Mouse (Mus musculus) liver, adult 2 months (tissue): Measurements from ENCODE around the gene Sun1. TPM values are rescaled to one million over a fixed set of nuclear protein-coding genes. Genes with fewer than 3 reads are reported as not detected.

Experiments
- DNase-seq: peaks from one replicate; pipeline ENCODE4 v3.0.0-alpha.2; 2011; ENCODE audit warnings: low read depth, low spot score; ENCODE audit errors: extremely low read depth
- H3K27ac ChIP-seq: fragments of 200-500 bp; replicated peaks from 2 replicates; pipeline ENCODE4 v1.5.1; 2012; ENCODE audit warnings: low read depth, mild to moderate bottlenecking, control low read depth, inconsistent platforms, low read length; ENCODE audit not compliant: insufficient read depth
- H3K27me3 ChIP-seq: fragments of 200-500 bp; 2 replicates; pipeline ENCODE4 v1.6.1; 2012; ENCODE audit warnings: mild to moderate bottlenecking, moderate library complexity, low read length, inconsistent platforms; ENCODE audit not compliant: control insufficient read depth, insufficient read depth
- H3K36me3 ChIP-seq: fragments of 200-500 bp; 2 replicates; pipeline ENCODE4 v1.6.1; 2012; ENCODE audit warnings: low read length, inconsistent platforms; ENCODE audit not compliant: control insufficient read depth, insufficient read depth
- H3K4me1 ChIP-seq: fragments of 200-500 bp; 2 replicates; pipeline ENCODE4 v1.6.1; 2011; ENCODE audit warnings: low read length; ENCODE audit not compliant: control insufficient read depth, insufficient read depth
- H3K4me3 ChIP-seq: fragments of 200-500 bp; 2 replicates; pipeline ENCODE4 v1.5.1; 2011; ENCODE audit warnings: low read depth, mild to moderate bottlenecking, control low read depth, low read length, moderate library complexity; ENCODE audit not compliant: insufficient read depth
- H3K79me2 ChIP-seq: fragments of 200-500 bp; 2 replicates; pipeline ENCODE4 v1.6.1; 2012; ENCODE audit warnings: inconsistent platforms, mild to moderate bottlenecking, low read length, moderate library complexity; ENCODE audit not compliant: control insufficient read depth, insufficient read depth
- H3K9ac ChIP-seq: fragments of 200-500 bp; 2 replicates; pipeline ENCODE4 v1.6.1; 2012; ENCODE audit warnings: low read depth, mild to moderate bottlenecking, control low read depth, inconsistent platforms, low read length
- CTCF ChIP-seq: fragments of 200-500 bp; IDR thresholded peaks from 2 replicates; pipeline ENCODE4 v1.5.1; 2011; ENCODE audit warnings: low read depth, low read length, control low read depth
- POLR2A ChIP-seq: fragments of 200-500 bp; IDR thresholded peaks from 2 replicates; pipeline ENCODE4 v1.6.1; 2011; ENCODE audit warnings: low read length, control low read depth; ENCODE audit not compliant: insufficient read depth; ENCODE audit errors: extremely low read depth
- WGBS: fragments of 180-500 bp; shearing (Covaris S2); methylation state at CpG from one replicate; pipeline ENCODE4 v1.1.7; 2018; 5-methylcytosine and 5-hydroxymethylcytosine counted together
- polyA plus RNA-seq: library from polyadenylated mRNA; depleted of rRNA; stranded (reverse); fragments of >200 nt; gene quantifications from 2 replicates; pipeline ENCODE4 v1.2.3, GENCODE M21; 2012
- total RNA-seq: library from RNA; depleted of rRNA; stranded (reverse); fragments of >200 nt; gene quantifications from 2 replicates; pipeline ENCODE4 v1.2.3, GENCODE M21; 2014

Sun1 gene
- total and polyA plus RNA-seq, 2 experiments = 8.8 to 15.6 TPM

DNA sequence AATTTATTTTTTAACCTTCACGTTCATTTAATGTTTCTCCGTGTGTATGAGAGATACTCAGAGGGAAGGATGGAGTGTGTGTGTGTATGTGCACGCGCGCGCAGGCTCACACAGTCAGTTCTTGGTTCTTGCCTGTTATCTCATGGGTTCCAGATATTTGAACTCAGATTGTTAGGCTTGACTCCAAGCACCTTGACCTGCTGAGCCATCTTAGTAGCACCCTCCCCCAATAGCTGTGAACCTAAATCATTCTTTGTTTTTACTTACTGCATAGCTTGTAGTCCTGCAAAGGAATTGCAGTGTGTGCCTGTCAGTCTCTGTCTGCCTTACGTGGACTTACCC is 9.2 kb downstream of the Sun1 start:
- Histone ChIP-seq H3K4me1 (no peaks in the 10 kb centered on the region), H3K27me3 (no peaks in the 10 kb centered on the region), H3K79me2 (peaks cover 26% of the 10 kb centered on the region; the same call in 1 of the 2 replicates), H3K36me3 (no peaks in the 10 kb centered on the region; the same call in 1 of the 2 replicates), H3K27ac (no peak overlapping the region), H3K4me3 (no peak overlapping the region), H3K9ac (no peak overlapping the region)
- no peak for DNase-seq
- TF ChIP-seq POLR2A (no peak), CTCF (no peak)
- WGBS = 95% methylated on average over 7 of the region's 7 CpGs

- Histone ChIP-seq H3K36me3 (peaks cover 6% of the 10 kb centered on the region), H3K79me2 (peaks cover 19% of the 10 kb centered on the region), H3K27me3 (no peaks in the 10 kb centered on the region), H3K4me1 (no peaks in the 10 kb centered on the region), H3K9ac (no peak overlapping the region), H3K4me3 (no peak overlapping the region), H3K27ac (no peak overlapping the region)
- no peak for DNase-seq
- 94% methylated on average over 11 of the region's 11 CpGs for WGBS
- no peak for TF ChIP-seq POLR2A
- TF ChIP-seq CTCF = no peak
Observed at GRCm38 (mm10) chr5:139211737-139212385, 11.4 kb downstream of the Sun1 start.

DNA sequence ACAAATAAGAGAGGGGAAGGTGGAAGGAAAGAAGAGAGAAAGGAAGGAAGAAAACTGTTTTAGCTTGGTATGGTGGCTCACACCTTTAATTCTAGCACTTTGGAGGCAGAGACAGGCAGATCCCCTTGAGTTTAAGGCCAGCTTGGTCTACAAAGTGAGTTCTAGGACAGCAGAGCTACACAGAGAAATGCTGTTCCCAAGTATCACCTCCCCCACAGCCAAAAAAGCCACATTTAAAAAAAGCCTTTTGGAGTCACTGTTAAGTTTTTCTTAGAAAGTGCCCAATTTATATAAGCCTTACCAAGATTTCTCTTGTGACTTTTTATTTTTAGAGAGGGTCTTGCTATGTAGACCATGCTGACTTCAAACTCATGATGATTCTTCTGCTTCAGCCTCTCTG is 13.9 kb downstream of the Sun1 start:
- H3K9ac ChIP-seq = no peak overlapping the region
- TF ChIP-seq POLR2A = no peak
- TF ChIP-seq CTCF = no peak
- no peak for DNase-seq
- peaks cover 9% of the 10 kb centered on the region for H3K36me3 ChIP-seq
- H3K4me1 ChIP-seq = no peaks in the 10 kb centered on the region
- no peak overlapping the region for H3K27ac ChIP-seq
- H3K27me3 ChIP-seq = no peaks in the 10 kb centered on the region
- H3K79me2 ChIP-seq = peaks cover 11% of the 10 kb centered on the region
- no peak overlapping the region for H3K4me3 ChIP-seq

- no peak overlapping the region for H3K9ac ChIP-seq
- DNase-seq = no peak
- WGBS = 98% methylated on average over 5 of the region's 5 CpGs
- no peak overlapping the region for H3K27ac ChIP-seq
- H3K4me1 ChIP-seq = no peaks in the 10 kb centered on the region
- H3K4me3 ChIP-seq = no peak overlapping the region
- peaks cover 9% of the 10 kb centered on the region for H3K36me3 ChIP-seq
- TF ChIP-seq POLR2A = no peak
- no peak for TF ChIP-seq CTCF
- H3K79me2 ChIP-seq = peaks cover 11% of the 10 kb centered on the region
- H3K27me3 ChIP-seq = no peaks in the 10 kb centered on the region
Observed at GRCm38 (mm10) chr5:139215184-139215583, 14.7 kb downstream of the Sun1 start.

DNA sequence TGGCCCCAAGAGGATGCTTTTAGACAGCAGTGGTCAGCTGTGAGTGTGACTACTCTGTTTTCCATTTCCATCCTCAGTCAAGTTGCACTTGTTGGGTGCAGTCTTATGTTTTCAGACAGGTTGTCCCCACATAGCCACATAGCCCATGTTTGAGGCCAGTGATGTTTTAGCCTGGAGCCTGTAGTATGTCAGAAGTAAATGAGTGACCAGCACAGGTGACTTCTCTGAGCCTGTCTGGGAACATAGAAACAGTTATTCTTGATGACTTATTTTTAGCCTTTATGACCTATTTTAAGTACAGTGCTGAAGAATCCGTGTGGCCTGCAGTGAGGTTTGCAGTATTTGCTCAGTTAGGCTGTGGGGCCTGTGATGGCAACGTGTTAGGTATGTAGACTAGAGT is 15.7 kb downstream of the Sun1 start:
- no peak overlapping the region for H3K4me3 ChIP-seq
- H3K27me3 ChIP-seq = no peaks in the 10 kb centered on the region
- WGBS = 90% methylated on average over 2 of the region's 2 CpGs
- H3K4me1 ChIP-seq = no peaks in the 10 kb centered on the region
- TF ChIP-seq CTCF (no peak), POLR2A (no peak)
- H3K27ac ChIP-seq = no peak overlapping the region
- no peak overlapping the region for H3K9ac ChIP-seq
- DNase-seq = no peak
- H3K79me2 ChIP-seq = peaks cover 4% of the 10 kb centered on the region
- peaks cover 9% of the 10 kb centered on the region for H3K36me3 ChIP-seq

DNA sequence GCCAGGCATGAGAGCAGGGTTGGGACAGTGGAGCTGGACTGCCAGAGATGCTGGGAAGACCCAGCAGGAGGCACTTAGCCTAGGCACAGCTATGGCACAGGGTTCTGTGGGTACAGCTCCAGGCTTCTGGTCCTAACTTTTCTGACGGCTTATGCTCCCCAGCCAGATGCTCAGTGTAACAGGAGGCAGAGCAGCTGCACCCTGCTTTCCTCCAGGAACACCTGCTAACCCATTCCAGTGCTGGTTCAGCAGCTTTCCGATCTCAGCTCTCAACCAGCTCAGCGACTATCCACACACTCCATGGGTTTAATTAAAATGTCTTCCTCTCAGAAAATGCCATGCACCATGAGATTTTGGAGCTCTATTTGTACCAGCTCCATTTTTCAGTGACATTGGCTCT is 16.3 kb downstream of the Sun1 start:
- Histone ChIP-seq H3K27me3 (no peaks in the 10 kb centered on the region), H3K79me2 (peaks cover 4% of the 10 kb centered on the region), H3K36me3 (peaks cover 13% of the 10 kb centered on the region), H3K9ac (no peak overlapping the region), H3K27ac (no peak overlapping the region), H3K4me1 (no peaks in the 10 kb centered on the region), H3K4me3 (no peak overlapping the region)
- WGBS = 91% methylated on average over 3 of the region's 3 CpGs
- TF ChIP-seq CTCF = no peak
- no peak for TF ChIP-seq POLR2A
- no peak for DNase-seq
